Mouse (Mus musculus) neural tube, embryonic 11.5 days (tissue): ENCODE measurements at regions not wholly inside any gene's neighbourhood (a gene's known extent, or its start where the extent isn't known, plus 50 kb on each side); places are given as distances from the start of the nearest gene placed in this dataset.

ENCODE experiments used
- ATAC-seq: fragments of 200-750 bp; cut with Nextera tagmentation; 2 replicates; pipeline ENCODE4 v1.8.0; 2017; ENCODE audit warnings: moderate number of reproducible peaks, mild to moderate bottlenecking, moderate TSS enrichment, moderate library complexity; ENCODE audit not compliant: insufficient read depth, low FRiP score, low TSS enrichment
- DNase-seq: peaks from one replicate; pipeline ENCODE4 v3.0.0-alpha.2; 2015; ENCODE audit warnings: low spot score
- H3K27ac ChIP-seq: fragments of 300-500 bp; sonication (generic); 2 replicates; pipeline ENCODE4 v1.5.1; 2014; ENCODE audit warnings: low read depth, mild to moderate bottlenecking, low read length
- H3K27me3 ChIP-seq: fragments of 300-500 bp; sonication (generic); 2 replicates; pipeline ENCODE4 v1.6.1; 2014; ENCODE audit warnings: mild to moderate bottlenecking, low read length, mixed read lengths; ENCODE audit not compliant: control insufficient read depth, insufficient read depth
- H3K36me3 ChIP-seq: fragments of 300-500 bp; sonication (generic); 2 replicates; pipeline ENCODE4 v1.6.1; 2014; ENCODE audit warnings: mild to moderate bottlenecking, low read length, moderate library complexity, mixed read lengths; ENCODE audit not compliant: control insufficient read depth, insufficient read depth
- H3K4me1 ChIP-seq: fragments of 300-500 bp; sonication (generic); 2 replicates; pipeline ENCODE4 v1.6.1; 2014; ENCODE audit warnings: low read length, mixed read lengths; ENCODE audit not compliant: control insufficient read depth, insufficient read depth
- H3K4me2 ChIP-seq: fragments of 300-500 bp; sonication (generic); 2 replicates; pipeline ENCODE4 v1.6.1; 2014; ENCODE audit warnings: low read depth, mild to moderate bottlenecking, moderate library complexity
- H3K4me3 ChIP-seq: fragments of 300-500 bp; sonication (generic); 2 replicates; pipeline ENCODE4 v1.5.1; 2014; ENCODE audit warnings: low read depth, low read length
- H3K9ac ChIP-seq: fragments of 300-500 bp; sonication (generic); 2 replicates; pipeline ENCODE4 v1.6.1; 2014; ENCODE audit warnings: mild to moderate bottlenecking, low read length
- H3K9me3 ChIP-seq: fragments of 300-500 bp; sonication (generic); 2 replicates; pipeline ENCODE4 v1.6.1; 2016; ENCODE audit warnings: low read length; ENCODE audit not compliant: control insufficient read depth
- WGBS: fragments of 180-500 bp; shearing (Covaris S2); extraction: QIAGEN DNeasy Blood & Tissue Kit; methylation state at CpG from one replicate; pipeline ENCODE4 v1.1.7; 2014; 5-methylcytosine and 5-hydroxymethylcytosine counted together

DNA sequence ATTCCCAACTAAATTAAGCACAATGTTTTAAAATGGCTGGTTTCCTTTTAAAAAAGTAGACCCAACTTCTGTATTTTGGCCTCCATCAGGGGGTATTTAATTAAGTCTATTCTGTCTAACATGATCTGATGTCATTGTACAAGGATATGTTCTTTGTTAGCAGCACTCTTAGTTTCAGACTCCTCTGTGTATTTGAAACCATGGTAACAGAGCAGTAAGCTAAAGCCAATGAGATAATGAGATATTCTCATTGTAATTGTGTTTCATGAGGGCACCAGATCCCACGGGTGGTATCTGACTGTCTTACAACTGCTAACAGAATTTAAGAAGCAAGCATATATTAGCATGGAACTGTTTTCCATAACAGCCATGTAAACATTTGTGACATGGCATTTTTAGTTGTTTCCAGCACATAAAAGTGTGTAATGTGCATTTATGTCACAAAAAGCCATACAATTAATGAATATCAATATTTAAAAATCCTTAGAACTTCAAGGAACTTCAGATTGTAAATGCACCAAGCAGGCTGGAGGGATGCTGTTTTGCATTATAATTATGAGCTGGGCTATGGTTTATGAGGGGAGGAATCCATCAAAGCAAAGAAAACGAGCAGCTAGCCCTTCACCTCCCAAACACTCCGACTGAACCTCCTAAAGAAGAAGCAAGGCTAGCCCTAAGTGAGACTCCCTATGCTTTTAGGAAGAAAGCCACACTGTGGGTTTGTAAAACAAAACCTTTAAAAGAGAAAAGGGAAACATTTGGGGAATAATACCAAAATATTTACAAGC is 240.7 kb upstream of the Veph1 start:
- no peak overlapping the region for H3K4me2 ChIP-seq
- H3K27ac ChIP-seq: no peak overlapping the region
- no peak for ATAC-seq
- H3K4me1 ChIP-seq: no peaks in the 10 kb centered on the region; the same call in 1 of the 2 replicates
- no peak overlapping the region for H3K9ac ChIP-seq
- H3K4me3 ChIP-seq: no peak overlapping the region
- no peaks in the 10 kb centered on the region for H3K36me3 ChIP-seq
- 56% methylated on average over 3 of the region's 3 CpGs for WGBS
- H3K9me3 ChIP-seq: no peaks in the 10 kb centered on the region
- H3K27me3 ChIP-seq: no peaks in the 10 kb centered on the region
- DNase-seq: no peak

DNA sequence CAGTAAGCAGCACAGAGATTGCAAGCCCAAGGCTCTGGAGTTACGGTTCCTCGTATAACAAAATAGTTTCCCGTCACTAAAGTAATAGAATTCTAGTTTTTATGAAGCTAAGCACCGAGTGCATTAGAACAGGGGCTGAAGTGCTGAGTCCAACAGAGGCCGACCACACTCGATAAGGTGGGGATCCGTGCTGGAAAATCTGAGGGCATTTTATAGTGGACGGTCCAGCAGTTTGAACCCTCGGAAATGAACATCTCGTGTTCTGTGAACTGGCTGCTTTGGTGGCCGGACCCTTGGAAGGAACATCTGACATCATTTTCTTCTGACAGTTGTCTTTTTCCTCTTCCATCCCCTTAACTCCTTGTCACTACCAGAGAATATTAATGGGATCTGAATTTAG is 240.0 kb upstream of the Veph1 start:
- no peaks in the 10 kb centered on the region for H3K36me3 ChIP-seq
- no peaks in the 10 kb centered on the region for H3K9me3 ChIP-seq
- no peak overlapping the region for H3K9ac ChIP-seq
- H3K4me2 ChIP-seq: no peak overlapping the region
- H3K27me3 ChIP-seq: no peaks in the 10 kb centered on the region
- H3K4me1 ChIP-seq: no peaks in the 10 kb centered on the region; the same call in 1 of the 2 replicates
- 84% methylated on average over 11 of the region's 11 CpGs for WGBS
- ATAC-seq: no peak
- H3K27ac ChIP-seq: no peak overlapping the region
- no peak for DNase-seq
- H3K4me3 ChIP-seq: no peak overlapping the region

GRCm38 (mm10) chr3:66535786-66536529 is 239.3 kb upstream of the Veph1 start:
- Histone ChIP-seq H3K9ac (no peak overlapping the region), H3K4me2 (no peak overlapping the region), H3K4me1 (no peaks in the 10 kb centered on the region; the same call in 1 of the 2 replicates), H3K27me3 (no peaks in the 10 kb centered on the region), H3K36me3 (no peaks in the 10 kb centered on the region), H3K4me3 (no peak overlapping the region), H3K27ac (no peak overlapping the region), H3K9me3 (no peaks in the 10 kb centered on the region)
- DNase-seq (no peak), ATAC-seq (no peak)
- WGBS: 67% methylated on average over 8 of the region's 8 CpGs

- Histone ChIP-seq H3K27me3 (no peaks in the 10 kb centered on the region), H3K9me3 (no peaks in the 10 kb centered on the region), H3K4me3 (no peak overlapping the region), H3K4me1 (no peaks in the 10 kb centered on the region), H3K4me2 (no peak overlapping the region), H3K9ac (no peak overlapping the region), H3K36me3 (no peaks in the 10 kb centered on the region), H3K27ac (no peak overlapping the region)
- DNase-seq (no peak), ATAC-seq (no peak)
- 79% methylated on average over 1 of the region's 1 CpGs for WGBS
Observed at GRCm38 (mm10) chr3:66519925-66520324, 223.3 kb upstream of the Veph1 start.

GRCm38 (mm10) chr3:66518289-66518688 is 221.7 kb upstream of the Veph1 start:
- DNase-seq (no peak), ATAC-seq (no peak)
- no peaks in the 10 kb centered on the region for H3K4me1 ChIP-seq
- no peak overlapping the region for H3K9ac ChIP-seq
- H3K27me3 ChIP-seq: no peaks in the 10 kb centered on the region
- no peaks in the 10 kb centered on the region for H3K9me3 ChIP-seq
- H3K4me3 ChIP-seq: no peak overlapping the region
- WGBS: 61% methylated on average over 2 of the region's 2 CpGs
- H3K4me2 ChIP-seq: no peak overlapping the region
- no peaks in the 10 kb centered on the region for H3K36me3 ChIP-seq
- H3K27ac ChIP-seq: no peak overlapping the region

GRCm38 (mm10) chr3:66515773-66516406 is 219.3 kb upstream of the Veph1 start:
- WGBS: 90% methylated on average over 6 of the region's 6 CpGs
- H3K27me3 ChIP-seq: no peaks in the 10 kb centered on the region
- no peak overlapping the region for H3K27ac ChIP-seq
- H3K9ac ChIP-seq: no peak overlapping the region
- no peaks in the 10 kb centered on the region for H3K4me1 ChIP-seq
- no peak overlapping the region for H3K4me3 ChIP-seq
- H3K4me2 ChIP-seq: no peak overlapping the region
- DNase-seq: no peak
- no peak for ATAC-seq
- H3K9me3 ChIP-seq: no peaks in the 10 kb centered on the region
- no peaks in the 10 kb centered on the region for H3K36me3 ChIP-seq

- H3K9ac ChIP-seq: no peak overlapping the region
- H3K36me3 ChIP-seq: no peaks in the 10 kb centered on the region
- H3K9me3 ChIP-seq: no peaks in the 10 kb centered on the region
- no peak overlapping the region for H3K4me2 ChIP-seq
- H3K27ac ChIP-seq: no peak overlapping the region
- no peaks in the 10 kb centered on the region for H3K27me3 ChIP-seq
- H3K4me1 ChIP-seq: no peaks in the 10 kb centered on the region
- no peak for DNase-seq
- no peak overlapping the region for H3K4me3 ChIP-seq
- ATAC-seq: no peak
- 90% methylated on average over 8 of the region's 8 CpGs for WGBS
Observed at GRCm38 (mm10) chr3:66514587-66514986, 217.9 kb upstream of the Veph1 start.

GRCm38 (mm10) chr3:66512408-66512807 is 215.8 kb upstream of the Veph1 start:
- ATAC-seq (no peak), DNase-seq (no peak)
- Histone ChIP-seq H3K9ac (no peak overlapping the region), H3K27ac (no peak overlapping the region), H3K27me3 (no peaks in the 10 kb centered on the region), H3K9me3 (no peaks in the 10 kb centered on the region), H3K4me2 (no peak overlapping the region), H3K4me1 (no peaks in the 10 kb centered on the region), H3K4me3 (no peak overlapping the region), H3K36me3 (no peaks in the 10 kb centered on the region)
- 95% methylated on average over 1 of the region's 1 CpGs for WGBS
